Mouse (Mus musculus) natural killer cell, adult 2 months (primary cell): ENCODE results near the gene Ckm.

Experiments used
- DNase-seq, 2 experiments: peaks; one replicate each; pipeline ENCODE4 v3.0.0; 2022; ENCODE audit warnings: low spot score in 2 of 2

Gene Ckm

GRCm38 (mm10) chr7:19388699-19389413, 15.7 kb upstream of the Ckm start:
- no peak for DNase-seq

- DNase-seq, result no peak
Observed at GRCm38 (mm10) chr7:19394484-19394883, 10.1 kb upstream of the Ckm start.

- DNase-seq, result peak; percentile 38 to 45
Observed at GRCm38 (mm10) chr7:19399496-19400280, 4.9 kb upstream of the Ckm start.

- no peak for DNase-seq
Observed at GRCm38 (mm10) chr7:19400946-19401345, 3.6 kb upstream of the Ckm start.

GRCm38 (mm10) chr7:19402535-19403112, 2.0 kb upstream of the Ckm start:
- no peak for DNase-seq

GRCm38 (mm10) chr7:19403731-19404296, 762 bp upstream of the Ckm start, which contains the start of gene Klc3:
Gene Klc3, minus strand, starts transcription at chr7:19404104.
- DNase-seq, result peak; percentile 28 to 73

- DNase-seq, result peak; percentile 83 to 87
Observed at GRCm38 (mm10) chr7:19405417-19405816, 841 bp downstream of the Ckm start.

GRCm38 (mm10) chr7:19409753-19410152, 5.2 kb downstream of the Ckm start:
- DNase-seq, result no peak

GRCm38 (mm10) chr7:19410766-19411344, 6.3 kb downstream of the Ckm start:
- DNase-seq, result no peak

- no peak for DNase-seq
Observed at GRCm38 (mm10) chr7:19411783-19412182, 7.2 kb downstream of the Ckm start.

- no peak for DNase-seq
Observed at GRCm38 (mm10) chr7:19413525-19413924, 8.9 kb downstream of the Ckm start.

- DNase-seq, result peak; percentile 18 to 36
Observed at GRCm38 (mm10) chr7:19416590-19416989, 12.0 kb downstream of the Ckm start.

- DNase-seq, result no peak
Observed at GRCm38 (mm10) chr7:19420121-19420520, 15.5 kb downstream of the Ckm start.

GRCm38 (mm10) chr7:19420821-19421636, 16.5 kb downstream of the Ckm start:
- DNase-seq, result peak; percentile 63 to 79

GRCm38 (mm10) chr7:19423083-19423482, 18.5 kb downstream of the Ckm start:
- DNase-seq, result no peak

- no peak for DNase-seq
Observed at GRCm38 (mm10) chr7:19424051-19424450, 19.5 kb downstream of the Ckm start.

- no peak for DNase-seq
Observed at GRCm38 (mm10) chr7:19426349-19426748, 21.8 kb downstream of the Ckm start.

GRCm38 (mm10) chr7:19426888-19427287, 22.3 kb downstream of the Ckm start:
- DNase-seq, result no peak

- DNase-seq, result no peak
Observed at GRCm38 (mm10) chr7:19427999-19428650, 23.5 kb downstream of the Ckm start.

GRCm38 (mm10) chr7:19429726-19430125, 25.1 kb downstream of the Ckm start:
- no peak for DNase-seq

GRCm38 (mm10) chr7:19430402-19430801, 25.8 kb downstream of the Ckm start:
- no peak for DNase-seq
